Mouse (Mus musculus): ENCODE measurements around the gene Edil3. TPM values are rescaled to one million over a fixed set of nuclear protein-coding genes. Genes with fewer than 3 reads are reported as not detected.
"Not testable (repeated sequence)": the region's sequence is repeated elsewhere in the genome, so short reads cannot be mapped to it uniquely, and the experiment has no call there.

The Edil3 gene
- polyA plus RNA-seq, 1 experiment from 2014 or later: 46.9 TPM

- 0 out of 2 replicates have a peak, but pooled peaks have one; percentile 41 for ATAC-seq (replicated peaks)
Measured at GRCm38 (mm10) chr13:89012500-89012899, 191.2 kb downstream of the Edil3 start.

GRCm38 (mm10) chr13:89029817-89030539 is 208.7 kb downstream of the Edil3 start:
- H3K4me3 ChIP-seq: no peak overlapping the region
- 19% methylated on average over 3 of the region's 3 CpGs for WGBS
- ATAC-seq (replicated peaks): peak; percentile 82

More at GRCm38 (mm10) chr13:89012500-89012899, 191.2 kb downstream of the Edil3 start:
- H3K27ac ChIP-seq (replicated peaks): no peak overlapping the region
- H3K4me2 ChIP-seq (replicated peaks): no peak overlapping the region
- no peaks in the 10 kb centered on the region for H3K27me3 ChIP-seq
- no peak overlapping the region for H3K9ac ChIP-seq (replicated peaks)
- H3K9me3 ChIP-seq: no peaks in the 10 kb centered on the region
- H3K4me3 ChIP-seq: no peak overlapping the region
- H3K4me1 ChIP-seq: no peaks in the 10 kb centered on the region; the same call in 1 of the 2 replicates
- H3K36me3 ChIP-seq: no peaks in the 10 kb centered on the region

GRCm38 (mm10) chr13:89035711-89036110 is 214.4 kb downstream of the Edil3 start:
- no peak for ATAC-seq (replicated peaks)
- Histone ChIP-seq H3K27me3 (no peaks in the 10 kb centered on the region), H3K27ac (replicated peaks) (no peak overlapping the region), H3K36me3 (no peaks in the 10 kb centered on the region), H3K4me2 (replicated peaks) (no peak overlapping the region), H3K9ac (replicated peaks) (no peak overlapping the region), H3K4me1 (no peaks in the 10 kb centered on the region), H3K4me3 (no peak overlapping the region), H3K9me3 (no peaks in the 10 kb centered on the region)
- WGBS: 82% methylated on average over 2 of the region's 2 CpGs

More at GRCm38 (mm10) chr13:89029817-89030539, 208.7 kb downstream of the Edil3 start:
- Histone ChIP-seq H3K27me3 (no peaks in the 10 kb centered on the region), H3K27ac (replicated peaks) (no peak overlapping the region), H3K4me1 (no peaks in the 10 kb centered on the region), H3K9me3 (no peaks in the 10 kb centered on the region), H3K36me3 (no peaks in the 10 kb centered on the region), H3K4me2 (replicated peaks) (no peak overlapping the region), H3K9ac (replicated peaks) (no peak overlapping the region)

GRCm38 (mm10) chr13:89041495-89041894 is 220.2 kb downstream of the Edil3 start:
- Histone ChIP-seq H3K27me3 (no peaks in the 10 kb centered on the region), H3K4me1 (no peaks in the 10 kb centered on the region), H3K9ac (replicated peaks) (no peak overlapping the region), H3K4me2 (replicated peaks) (no peak overlapping the region), H3K4me3 (no peak overlapping the region), H3K36me3 (no peaks in the 10 kb centered on the region), H3K9me3 (no peaks in the 10 kb centered on the region), H3K27ac (replicated peaks) (no peak overlapping the region)
- WGBS: 92% methylated on average over 1 of the region's 1 CpGs
- ATAC-seq (replicated peaks): no peak

- H3K27ac ChIP-seq (replicated peaks); H3K4me1 ChIP-seq; H3K27me3 ChIP-seq; H3K4me2 ChIP-seq (replicated peaks); H3K4me3 ChIP-seq; H3K9me3 ChIP-seq; ATAC-seq (replicated peaks); H3K9ac ChIP-seq (replicated peaks); H3K36me3 ChIP-seq: not testable (repeated sequence)
Measured at GRCm38 (mm10) chr13:89070132-89070531, 248.9 kb downstream of the Edil3 start.

- Histone ChIP-seq H3K4me2 (replicated peaks) (no peak overlapping the region), H3K4me3 (no peak overlapping the region), H3K27me3 (no peaks in the 10 kb centered on the region), H3K27ac (replicated peaks) (no peak overlapping the region), H3K36me3 (no peaks in the 10 kb centered on the region), H3K9me3 (no peaks in the 10 kb centered on the region), H3K4me1 (no peaks in the 10 kb centered on the region), H3K9ac (replicated peaks) (no peak overlapping the region)
- 35% methylated on average over 1 of the region's 1 CpGs for WGBS
- 0 out of 2 replicates have a peak, but pooled peaks have one; percentile 43 for ATAC-seq (replicated peaks)
Measured at GRCm38 (mm10) chr13:89076212-89076611, 254.9 kb downstream of the Edil3 start.

- Histone ChIP-seq H3K4me2 (replicated peaks) (no peak overlapping the region), H3K9me3 (no peaks in the 10 kb centered on the region), H3K4me3 (no peak overlapping the region), H3K4me1 (no peaks in the 10 kb centered on the region), H3K27me3 (no peaks in the 10 kb centered on the region), H3K9ac (replicated peaks) (no peak overlapping the region), H3K36me3 (no peaks in the 10 kb centered on the region), H3K27ac (replicated peaks) (no peak overlapping the region)
- ATAC-seq (replicated peaks): no peak
- 85% methylated on average over 1 of the region's 1 CpGs for WGBS
Measured at GRCm38 (mm10) chr13:89105889-89106288, 284.6 kb downstream of the Edil3 start.

- no peak overlapping the region for H3K27ac ChIP-seq (replicated peaks)
- H3K9ac ChIP-seq (replicated peaks): no peak overlapping the region
- H3K9me3 ChIP-seq: no peaks in the 10 kb centered on the region
- H3K36me3 ChIP-seq: no peaks in the 10 kb centered on the region
- 0 out of 2 replicates have a peak, but pooled peaks have one; percentile 26 for ATAC-seq (replicated peaks)
- no peaks in the 10 kb centered on the region for H3K4me1 ChIP-seq
- no peak overlapping the region for H3K4me2 ChIP-seq (replicated peaks)
- H3K27me3 ChIP-seq: no peaks in the 10 kb centered on the region
- 57% methylated on average over 2 of the region's 2 CpGs for whole genome bisulfite sequencing
- H3K4me3 ChIP-seq: no peak overlapping the region
Measured at GRCm38 (mm10) chr13:89117551-89117950, 296.3 kb downstream of the Edil3 start.

- no peak overlapping the region for H3K4me2 ChIP-seq (replicated peaks)
- H3K4me3 ChIP-seq: no peak overlapping the region
- WGBS: 55% methylated on average over 8 of the region's 8 CpGs
- H3K27ac ChIP-seq (replicated peaks): no peak overlapping the region
- H3K27me3 ChIP-seq: no peaks in the 10 kb centered on the region
- H3K9me3 ChIP-seq: no peaks in the 10 kb centered on the region
- H3K9ac ChIP-seq (replicated peaks): no peak overlapping the region
- ATAC-seq (replicated peaks): no peak
- no peaks in the 10 kb centered on the region for H3K4me1 ChIP-seq
- H3K36me3 ChIP-seq: no peaks in the 10 kb centered on the region
Measured at GRCm38 (mm10) chr13:89119809-89120208, 298.5 kb downstream of the Edil3 start.

- Histone ChIP-seq H3K36me3 (no peaks in the 10 kb centered on the region), H3K9me3 (no peaks in the 10 kb centered on the region), H3K9ac (replicated peaks) (no peak overlapping the region), H3K4me2 (replicated peaks) (no peak overlapping the region), H3K4me3 (no peak overlapping the region), H3K27me3 (no peaks in the 10 kb centered on the region), H3K27ac (replicated peaks) (no peak overlapping the region), H3K4me1 (no peaks in the 10 kb centered on the region)
- 57% methylated on average over 6 of the region's 6 CpGs for WGBS
- no peak for ATAC-seq (replicated peaks)
Measured at GRCm38 (mm10) chr13:89122511-89123253, 301.4 kb downstream of the Edil3 start.

- 82% methylated on average over 5 of the region's 5 CpGs for WGBS
- Histone ChIP-seq H3K4me2 (replicated peaks) (no peak overlapping the region), H3K27ac (replicated peaks) (no peak overlapping the region), H3K9ac (replicated peaks) (no peak overlapping the region), H3K27me3 (no peaks in the 10 kb centered on the region), H3K4me3 (no peak overlapping the region), H3K36me3 (no peaks in the 10 kb centered on the region), H3K9me3 (no peaks in the 10 kb centered on the region), H3K4me1 (no peaks in the 10 kb centered on the region)
- ATAC-seq (replicated peaks): no peak
Measured at GRCm38 (mm10) chr13:89123396-89123795, 302.1 kb downstream of the Edil3 start.

- H3K4me3 ChIP-seq: no peak overlapping the region
- no peaks in the 10 kb centered on the region for H3K36me3 ChIP-seq
- no peak for ATAC-seq (replicated peaks)
Measured at GRCm38 (mm10) chr13:89146056-89146547, 324.8 kb downstream of the Edil3 start.

More at GRCm38 (mm10) chr13:89146056-89146547, 324.8 kb downstream of the Edil3 start:
- H3K27ac ChIP-seq (replicated peaks): no peak overlapping the region
- H3K9ac ChIP-seq (replicated peaks): no peak overlapping the region
- H3K4me1 ChIP-seq: peaks cover 9% of the 10 kb centered on the region; the same call in 1 of the 2 replicates
- H3K9me3 ChIP-seq: no peaks in the 10 kb centered on the region
- no peak overlapping the region for H3K4me2 ChIP-seq (replicated peaks)
- WGBS: 35% methylated on average over 4 of the region's 4 CpGs
- no peaks in the 10 kb centered on the region for H3K27me3 ChIP-seq
